Mouse (Mus musculus) hematopoietic stem cell, adult 5-6 weeks (primary cell): ENCODE data around the gene Olfr1390. TPM values are rescaled to one million over a fixed set of nuclear protein-coding genes. Genes with fewer than 3 reads are reported as not detected.
"Not testable (repeated sequence)": the region's sequence is repeated elsewhere in the genome, so short reads cannot be mapped to it uniquely, and the experiment has no call there.

Source experiments
- ATAC-seq, 2 experiments: fragments of 125-278 bp in 1 of 2; replicated peaks in 1 of 2; 2 replicates each; pipeline ENCODE4 v1.8.0; 2016 to 2017; ENCODE audit warnings: inconsistent platforms in 2 of 2, mild to moderate bottlenecking in 2 of 2, moderate number of reproducible peaks in 2 of 2, low read depth in 1 of 2, moderate TSS enrichment in 1 of 2; ENCODE audit not compliant: low FRiP score in 2 of 2, poor library complexity in 2 of 2, severe bottlenecking in 2 of 2, insufficient read depth in 1 of 2, low TSS enrichment in 1 of 2
- total RNA-seq: library from RNA; stranded (forward); fragments of 172-1452, 232-1000 nt; gene quantifications from 2 replicates; pipeline ENCODE4 v1.2.3, GENCODE M21; 2017

Gene Olfr1390
- total RNA-seq = not detected in 2 replicates

DNA sequence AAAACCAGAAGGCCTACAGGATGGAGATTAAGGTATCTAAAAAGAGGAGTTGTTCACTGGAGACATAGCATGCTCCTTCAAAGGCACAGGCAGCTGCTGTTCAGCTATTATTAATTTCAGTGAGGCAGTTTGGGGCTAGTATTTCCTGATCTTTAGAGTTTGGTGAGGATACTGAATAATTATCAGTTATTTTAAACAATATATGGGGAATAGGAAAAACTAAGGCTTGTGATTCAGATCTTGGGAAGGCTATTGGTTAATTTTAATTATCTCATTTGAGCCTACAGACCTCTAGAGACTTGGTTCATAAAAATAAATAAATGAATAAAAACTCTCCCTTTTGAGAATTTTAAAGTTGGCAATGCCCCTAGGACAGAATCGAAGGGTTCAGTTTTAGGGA lies at the start of gene Olfr1390:
Olfr1390 (plus strand) TSS at position 301 of the 400 bp plus-strand sequence.
- ATAC-seq = no peak

DNA sequence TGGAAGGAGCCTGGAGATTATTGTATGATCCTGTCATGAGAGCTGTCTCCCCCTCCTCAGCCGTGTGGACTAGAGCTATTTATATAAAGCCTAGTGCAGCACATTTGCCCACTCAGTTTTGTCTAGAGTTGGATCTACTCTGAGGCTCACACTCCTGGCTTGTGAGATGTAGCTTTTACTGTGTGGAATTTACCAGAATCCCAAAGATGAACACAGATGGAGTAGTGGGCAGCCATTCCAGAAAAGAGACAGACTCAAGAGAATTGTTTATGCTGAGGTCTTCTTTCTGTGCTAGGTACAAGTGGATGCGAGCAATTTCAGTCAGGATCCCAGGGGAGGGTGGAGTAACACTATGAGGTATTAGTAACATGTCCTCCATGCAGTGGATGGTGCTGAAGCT lies 47.7 kb upstream of the Olfr1390 start:
- ATAC-seq = no peak

DNA sequence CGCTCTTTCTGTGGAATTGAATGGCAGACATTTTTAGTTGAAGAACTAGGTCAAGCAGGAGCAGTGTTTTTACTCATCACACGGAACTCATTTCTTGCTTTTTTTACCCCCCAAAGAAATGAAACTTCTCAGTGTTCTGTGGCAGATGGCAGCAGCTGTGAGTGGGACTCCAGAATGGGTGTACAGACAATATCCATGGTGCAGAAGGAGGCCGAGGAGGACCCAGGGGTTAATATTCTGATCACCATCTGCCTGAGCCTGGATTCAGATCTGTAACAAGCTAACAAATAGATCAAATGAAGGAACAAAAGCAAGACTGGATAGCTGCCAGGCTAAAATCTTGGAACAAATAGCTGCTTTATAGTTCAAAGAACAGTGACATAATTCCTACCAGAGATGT lies 42.2 kb upstream of the Olfr1390 start:
- no peak for ATAC-seq

DNA sequence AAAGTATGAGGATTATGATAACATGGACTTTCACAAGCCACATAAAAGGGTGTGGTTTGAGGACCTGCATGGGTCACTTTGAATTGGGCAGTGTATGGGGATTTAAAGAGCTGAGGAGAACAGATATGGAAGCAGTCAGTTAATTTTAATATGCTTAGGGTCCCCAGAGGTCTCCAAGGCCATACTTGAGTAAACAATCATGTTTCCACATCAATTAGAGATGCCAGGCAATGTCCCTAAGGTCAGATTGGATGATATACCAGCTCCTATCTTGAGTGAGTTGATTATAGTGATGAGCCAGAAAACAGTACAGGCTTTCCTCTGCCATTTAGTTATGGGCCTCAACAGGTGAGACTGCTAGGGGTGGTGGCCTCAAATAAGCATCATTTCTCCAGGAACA lies 30.5 kb upstream of the Olfr1390 start, which contains the start of gene Olfr10:
Olfr10 (plus strand) TSS at position 301 of the 400 bp plus-strand sequence.
- no peak for ATAC-seq

DNA sequence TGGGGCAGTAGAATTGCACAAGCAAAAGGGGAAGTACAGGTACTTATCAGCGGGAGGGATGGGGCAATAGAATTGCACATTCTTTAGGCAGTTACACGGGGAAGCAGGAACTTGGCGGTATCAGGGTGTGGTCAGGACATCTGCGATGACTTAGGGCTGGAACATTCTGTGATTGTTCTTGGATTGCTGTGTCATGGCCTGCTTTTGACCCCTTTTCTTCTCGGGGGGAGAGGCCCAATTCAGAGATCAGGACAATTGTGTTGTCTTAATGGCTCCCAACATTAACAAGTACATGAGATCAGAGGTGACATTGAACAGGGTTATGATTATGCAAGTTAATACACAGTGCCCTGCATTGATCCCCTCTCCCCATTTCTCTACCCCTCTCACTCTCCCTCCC lies 26.4 kb upstream of the Olfr1390 start:
- not testable (repeated sequence) for ATAC-seq

DNA sequence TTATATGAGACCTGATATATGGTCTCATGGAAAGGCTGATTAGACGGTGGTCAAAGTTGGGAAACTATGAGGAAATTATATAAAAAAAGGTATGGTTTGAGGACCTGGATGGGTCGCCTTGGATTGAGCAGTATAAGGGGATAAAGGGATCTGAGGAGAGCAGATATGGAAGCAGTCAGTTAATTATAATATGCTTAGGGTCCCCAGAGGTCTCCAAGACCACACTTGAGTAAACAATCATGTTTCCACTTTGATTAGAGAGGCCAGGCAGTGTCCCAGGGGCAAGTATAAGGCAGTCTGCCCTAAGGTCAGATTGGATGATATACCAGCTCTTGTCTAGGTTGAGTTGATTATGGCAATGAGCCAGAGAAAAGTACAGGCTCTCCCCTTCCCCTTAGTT lies 12.5 kb upstream of the Olfr1390 start, which contains the start of gene Olfr1391:
Olfr1391 (plus strand) TSS at position 301 of the 400 bp plus-strand sequence.
- no peak for ATAC-seq

DNA sequence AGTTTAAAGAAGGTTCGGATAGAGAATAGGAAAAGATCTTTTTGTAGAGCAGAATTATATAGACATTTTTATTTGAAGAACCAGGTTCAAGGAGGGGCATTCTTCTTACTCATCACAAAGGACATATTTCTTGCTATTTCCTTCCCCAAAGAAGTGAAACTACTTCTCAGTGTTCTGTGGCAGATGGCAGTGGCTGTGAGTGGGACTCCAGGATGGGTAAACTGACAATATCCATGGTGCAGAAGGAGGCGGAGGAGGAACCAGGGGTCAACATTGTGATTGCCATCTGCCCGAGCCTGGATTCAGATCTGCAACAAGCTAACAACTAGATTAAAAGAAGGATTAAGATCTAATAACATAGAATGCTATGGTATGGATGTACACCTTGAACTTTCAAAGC lies 8.3 kb upstream of the Olfr1390 start:
- ATAC-seq = no peak

DNA sequence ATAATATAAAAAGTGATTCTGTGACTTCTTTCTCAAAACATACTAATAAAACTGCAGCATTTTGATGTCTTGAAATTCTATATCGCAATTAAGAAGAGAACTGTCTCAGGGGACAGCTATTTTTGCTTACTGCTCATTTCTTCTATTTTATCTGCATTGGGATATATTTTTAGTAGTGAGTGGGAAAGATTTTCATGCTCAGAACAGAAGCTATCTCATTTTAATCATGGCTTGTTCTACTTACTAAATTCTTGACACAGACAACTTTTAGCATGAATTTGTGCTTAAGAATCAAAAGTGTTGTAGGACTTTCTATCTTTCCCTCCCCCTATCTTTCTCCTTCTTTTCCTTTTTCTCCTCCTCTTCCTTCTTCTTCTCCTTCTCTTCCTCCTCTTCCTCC lies 5.3 kb upstream of the Olfr1390 start:
- ATAC-seq = no peak

DNA sequence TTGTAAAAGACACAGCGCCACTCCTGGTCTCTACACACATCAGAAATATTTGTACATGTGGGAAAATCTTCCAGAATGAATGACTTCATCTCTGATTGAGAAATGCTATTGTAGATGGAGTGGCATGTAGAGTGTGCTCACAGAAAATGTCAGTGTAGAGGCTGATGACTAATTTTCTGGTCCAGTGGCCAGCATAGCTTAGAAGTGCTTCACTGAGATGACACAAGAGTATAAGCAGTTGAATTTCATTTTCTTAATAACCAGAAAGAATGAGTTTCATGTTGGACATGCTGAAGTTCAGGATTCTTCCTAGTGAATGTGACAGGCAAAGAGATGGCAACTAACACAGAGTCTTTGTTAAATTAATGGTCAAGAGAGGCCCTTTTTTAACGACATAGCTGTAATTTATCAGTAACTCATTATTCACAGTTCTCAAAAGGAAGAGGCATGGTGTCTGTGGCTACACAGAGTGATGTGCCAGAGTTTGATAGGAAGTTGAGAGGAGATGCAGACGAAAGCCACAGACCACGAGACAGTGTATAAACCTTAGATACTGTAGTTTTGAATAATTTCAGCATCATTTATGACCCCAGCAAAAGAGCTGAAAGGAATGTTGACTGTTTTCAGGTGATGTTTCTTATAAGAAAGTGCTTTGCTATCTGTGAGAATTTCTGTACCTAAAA lies 2.3 kb downstream of the Olfr1390 start:
- ATAC-seq = no peak

DNA sequence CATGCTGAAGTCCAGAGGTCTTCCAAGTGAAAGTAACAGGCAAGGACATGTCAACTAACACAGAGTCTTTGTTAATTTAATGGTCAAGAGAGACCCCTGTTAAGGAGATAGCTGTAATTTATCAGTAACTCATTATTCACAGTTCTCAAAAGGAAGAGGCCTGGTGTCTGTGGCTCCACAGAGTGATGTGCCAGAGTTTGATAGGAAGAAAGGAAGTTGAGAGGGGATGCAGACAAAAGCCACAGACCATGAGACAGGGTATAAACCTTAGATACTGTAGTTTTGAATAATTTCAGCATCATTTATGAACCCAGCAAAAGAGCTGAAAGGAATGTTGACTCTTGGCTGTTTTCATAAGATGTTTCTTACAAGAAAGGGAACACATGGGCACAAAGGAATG lies 48.1 kb downstream of the Olfr1390 start:
- no peak for ATAC-seq

DNA sequence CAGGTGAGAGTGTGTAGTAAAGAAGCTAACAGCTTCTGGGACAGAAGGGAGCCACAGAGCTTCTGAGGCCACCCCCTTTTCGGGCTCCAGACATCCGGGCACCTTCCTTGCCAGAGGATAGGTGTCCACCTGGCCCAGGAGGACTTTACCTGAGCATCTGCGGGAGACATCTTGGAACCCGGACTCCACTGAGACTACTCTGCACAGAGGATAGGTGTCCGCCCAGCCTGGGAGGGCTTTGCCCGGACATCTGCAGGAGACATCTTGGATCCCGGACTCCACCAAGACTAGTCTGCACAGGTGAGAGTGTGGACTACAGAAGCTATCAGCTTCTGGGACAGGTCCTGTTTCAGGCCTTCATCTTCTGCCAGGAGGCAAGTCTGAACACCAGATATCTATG lies 51.1 kb downstream of the Olfr1390 start:
- not testable (repeated sequence) for ATAC-seq

Other genes starting within 250 kb of the Olfr1390 start
- not detected in 2 replicates for gene Olfr1396, start 220.3 kb upstream of the Olfr1390 start, total RNA-seq
- not detected in 2 replicates for gene Olfr1395, start 192.9 kb upstream of the Olfr1390 start, total RNA-seq
- not detected in 2 replicates for gene Olfr1394, start 180.8 kb upstream of the Olfr1390 start, total RNA-seq
- gene Btnl9, start 148.0 kb upstream of the Olfr1390 start, total RNA-seq = 6.8 and 8.8 TPM in 2 replicates
- gene Zfp62, start 131.9 kb upstream of the Olfr1390 start, total RNA-seq = 144 and 155 TPM in 2 replicates
- 50.9 and 100 TPM in 2 replicates for gene Mgat1, start 91.0 kb upstream of the Olfr1390 start, total RNA-seq
- not detected in 2 replicates for gene Olfr1393, start 56.9 kb upstream of the Olfr1390 start, total RNA-seq
- gene Olfr1392, start 49.9 kb upstream of the Olfr1390 start, total RNA-seq = not detected in 2 replicates
- gene Olfr10, start 30.4 kb upstream of the Olfr1390 start, total RNA-seq = not detected in 2 replicates
- gene Olfr1391, start 12.4 kb upstream of the Olfr1390 start, total RNA-seq = not detected in 2 replicates
- gene Olfr1389, start 87.9 kb downstream of the Olfr1390 start, total RNA-seq = not detected in 2 replicates
- 0.13 and 0.15 TPM in 2 replicates for gene Olfr1388, start 101.4 kb downstream of the Olfr1390 start, total RNA-seq
- gene Olfr1387, start 120.2 kb downstream of the Olfr1390 start, total RNA-seq = not detected in 2 replicates
- not detected in 2 replicates for gene Olfr1386, start 129.9 kb downstream of the Olfr1390 start, total RNA-seq
- gene Olfr1385, start 153.9 kb downstream of the Olfr1390 start, total RNA-seq = not detected in 2 replicates
- gene Olfr1384, start 171.5 kb downstream of the Olfr1390 start, total RNA-seq = not detected in 2 replicates
- not detected in 2 replicates for gene Olfr1383, start 184.5 kb downstream of the Olfr1390 start, total RNA-seq
- not detected in 2 replicates for gene Olfr1382, start 193.1 kb downstream of the Olfr1390 start, total RNA-seq
- gene Olfr1381, start 208.3 kb downstream of the Olfr1390 start, total RNA-seq = not detected in 2 replicates
- gene Olfr1380, start 221.7 kb downstream of the Olfr1390 start, total RNA-seq = not detected in 2 replicates